Mouse (Mus musculus) urinary bladder, postnatal 10 days (tissue): ENCODE data around the gene Olfr780.
"Not testable (repeated sequence)": the region's sequence is repeated elsewhere in the genome, so short reads cannot be mapped to it uniquely, and the experiment has no call there.

Experiments
- DNase-seq: peaks from one replicate; pipeline ENCODE4 v3.0.0; 2022; ENCODE audit warnings: low spot score

The Olfr780 gene

GRCm38 (mm10) chr10:129317817-129318216 is at the start of gene Olfr780:
Gene Olfr780, plus strand, starts transcription at chr10:129318117.
- no peak for DNase-seq

GRCm38 (mm10) chr10:129271081-129271535 is 46.8 kb upstream of the Olfr780 start, which contains the start of gene Olfr777:
Gene Olfr777, minus strand, starts transcription at chr10:129271485.
- DNase-seq = no peak

- not testable (repeated sequence) for DNase-seq
Measured at GRCm38 (mm10) chr10:129312973-129313372, 4.9 kb upstream of the Olfr780 start.

- DNase-seq = not testable (repeated sequence)
Measured at GRCm38 (mm10) chr10:129313521-129313920, 4.4 kb upstream of the Olfr780 start.

- DNase-seq = no peak
Measured at GRCm38 (mm10) chr10:129328554-129328953, 10.6 kb downstream of the Olfr780 start, which contains the start of gene Olfr781. Gene Olfr781, plus strand, starts transcription at chr10:129328854.

- DNase-seq = no peak
Measured at GRCm38 (mm10) chr10:129348550-129348949, 30.6 kb downstream of the Olfr780 start, which contains the start of gene Olfr782. Gene Olfr782, plus strand, starts transcription at chr10:129348850.

- not testable (repeated sequence) for DNase-seq
Measured at GRCm38 (mm10) chr10:129352475-129352874, 34.6 kb downstream of the Olfr780 start.

GRCm38 (mm10) chr10:129356496-129356895 is 38.6 kb downstream of the Olfr780 start:
- not testable (repeated sequence) for DNase-seq

- no peak for DNase-seq
Measured at GRCm38 (mm10) chr10:129357307-129357706, 39.4 kb downstream of the Olfr780 start.
